Mouse (Mus musculus) intestine, embryonic 16.5 days (tissue): ENCODE measurements around the gene Cep68. TPM values are rescaled to one million over a fixed set of nuclear protein-coding genes. Genes with fewer than 3 reads are reported as not detected.

Source experiments
- ATAC-seq: fragments of 200-750 bp; cut with Nextera tagmentation; 2 replicates; pipeline ENCODE4 v1.8.0; 2017; ENCODE audit warnings: moderate TSS enrichment, moderate library complexity
- H3K27ac ChIP-seq: fragments of 300-500 bp; sonication (generic); 2 replicates; pipeline ENCODE4 v1.5.1; 2014; ENCODE audit warnings: mild to moderate bottlenecking, low read length
- H3K27me3 ChIP-seq: fragments of 300-500 bp; sonication (generic); replicated peaks from 2 replicates; pipeline ENCODE4 v1.6.1; 2014; ENCODE audit warnings: low read length, control low read depth, mixed read lengths; ENCODE audit not compliant: control insufficient read depth, insufficient read depth
- H3K36me3 ChIP-seq: fragments of 300-500 bp; sonication (generic); 2 replicates; pipeline ENCODE4 v1.6.1; 2014; ENCODE audit warnings: low read length, control low read depth; ENCODE audit not compliant: control insufficient read depth, insufficient read depth
- H3K4me1 ChIP-seq: fragments of 300-500 bp; sonication (generic); 2 replicates; pipeline ENCODE4 v1.6.1; 2014; ENCODE audit warnings: low read length, control low read depth, mixed read lengths; ENCODE audit not compliant: control insufficient read depth, insufficient read depth
- H3K4me2 ChIP-seq: fragments of 300-500 bp; sonication (generic); 2 replicates; pipeline ENCODE4 v1.6.1; 2014; ENCODE audit warnings: low read depth, low read length, control low read depth
- H3K4me3 ChIP-seq: fragments of 300-500 bp; sonication (generic); 2 replicates; pipeline ENCODE4 v1.5.1; 2014; ENCODE audit warnings: mild to moderate bottlenecking, low read length
- H3K9ac ChIP-seq: fragments of 300-500 bp; sonication (generic); 2 replicates; pipeline ENCODE4 v1.6.1; 2014; ENCODE audit warnings: low read depth, low read length
- H3K9me3 ChIP-seq: fragments of 300-500 bp; sonication (generic); 2 replicates; pipeline ENCODE4 v1.6.1; 2016; ENCODE audit warnings: low read length, control low read depth; ENCODE audit not compliant: control insufficient read depth
- WGBS: fragments of 180-500 bp; shearing (Covaris S2); extraction: QIAGEN DNeasy Blood & Tissue Kit; methylation state at CpG from one replicate; pipeline ENCODE4 v1.1.7; 2014; 5-methylcytosine and 5-hydroxymethylcytosine counted together
- polyA plus RNA-seq: library from polyadenylated mRNA; unstranded; fragments of >200 nt; fragmentation: Nextera tagmentation; extraction: Ambion mirVana; gene quantifications from 2 replicates; pipeline ENCODE4 v1.2.1, GENCODE M21; 2015

Gene Cep68
- polyA plus RNA-seq, 1 experiment from 2014 or later, result 20.8 TPM

GRCm38 (mm10) chr11:20211838-20212237 lies 37.4 kb downstream of the Cep68 start:
- H3K9me3 ChIP-seq, result no peaks in the 10 kb centered on the region
- peaks cover 15% of the 10 kb centered on the region for H3K4me1 ChIP-seq
- no peak overlapping the region for H3K9ac ChIP-seq
- H3K4me3 ChIP-seq, result no peak overlapping the region
- H3K36me3 ChIP-seq, result peaks cover 5% of the 10 kb centered on the region; the same call in 1 of the 2 replicates
- WGBS, result 73% methylated on average over 2 of the region's 2 CpGs
- H3K27ac ChIP-seq, result no peak overlapping the region
- no peak overlapping the region for H3K4me2 ChIP-seq
- H3K27me3 ChIP-seq, result no peaks in the 10 kb centered on the region
- no peak for ATAC-seq

GRCm38 (mm10) chr11:20207589-20207988 lies 41.6 kb downstream of the Cep68 start:
- H3K4me2 ChIP-seq, result no peak overlapping the region
- no peak overlapping the region for H3K27ac ChIP-seq
- no peak overlapping the region for H3K9ac ChIP-seq
- no peaks in the 10 kb centered on the region for H3K27me3 ChIP-seq
- 73% methylated on average over 2 of the region's 2 CpGs for WGBS
- peaks cover 45% of the 10 kb centered on the region for H3K4me1 ChIP-seq
- H3K36me3 ChIP-seq, result no peaks in the 10 kb centered on the region
- H3K9me3 ChIP-seq, result no peaks in the 10 kb centered on the region
- no peak for ATAC-seq
- H3K4me3 ChIP-seq, result no peak overlapping the region

- Histone ChIP-seq H3K27me3 (no peaks in the 10 kb centered on the region), H3K9me3 (no peaks in the 10 kb centered on the region), H3K4me3 (no peak overlapping the region), H3K4me2 (no peak overlapping the region), H3K36me3 (no peaks in the 10 kb centered on the region), H3K9ac (no peak overlapping the region), H3K4me1 (peaks cover 46% of the 10 kb centered on the region), H3K27ac (no peak overlapping the region)
- no peak for ATAC-seq
- WGBS, result 49% methylated on average over 2 of the region's 2 CpGs
Measured at GRCm38 (mm10) chr11:20206626-20207223, 42.5 kb downstream of the Cep68 start.

- H3K9me3 ChIP-seq, result no peaks in the 10 kb centered on the region
- H3K4me1 ChIP-seq, result peaks cover 38% of the 10 kb centered on the region
- H3K36me3 ChIP-seq, result no peaks in the 10 kb centered on the region
- H3K27me3 ChIP-seq, result no peaks in the 10 kb centered on the region
- no peak for ATAC-seq
- 49% methylated on average over 4 of the region's 4 CpGs for WGBS
- no peak overlapping the region for H3K4me2 ChIP-seq
- no peak overlapping the region for H3K9ac ChIP-seq
- no peak overlapping the region for H3K27ac ChIP-seq
- no peak overlapping the region for H3K4me3 ChIP-seq
Measured at GRCm38 (mm10) chr11:20205538-20205937, 43.7 kb downstream of the Cep68 start.

GRCm38 (mm10) chr11:20204870-20205446 lies 44.3 kb downstream of the Cep68 start:
- 48% methylated on average over 9 of the region's 9 CpGs for WGBS
- Histone ChIP-seq H3K27ac (no peak overlapping the region), H3K27me3 (no peaks in the 10 kb centered on the region), H3K4me3 (no peak overlapping the region), H3K4me1 (peaks cover 35% of the 10 kb centered on the region), H3K4me2 (peak overlapping the region; percentile 7; the same call in 1 of the 2 replicates), H3K36me3 (no peaks in the 10 kb centered on the region), H3K9ac (no peak overlapping the region), H3K9me3 (no peaks in the 10 kb centered on the region)
- ATAC-seq, result no peak

GRCm38 (mm10) chr11:20204321-20204720 lies 44.9 kb downstream of the Cep68 start:
- no peak for ATAC-seq
- Histone ChIP-seq H3K4me2 (peak overlapping the region; percentile 17; the same call in 1 of the 2 replicates), H3K9ac (no peak overlapping the region), H3K4me1 (peaks cover 32% of the 10 kb centered on the region), H3K36me3 (no peaks in the 10 kb centered on the region), H3K27me3 (no peaks in the 10 kb centered on the region), H3K9me3 (no peaks in the 10 kb centered on the region), H3K27ac (0 out of 2 replicates have a peak overlapping the region, but pooled peaks have one; percentile 11), H3K4me3 (0 out of 2 replicates have a peak overlapping the region, but pooled peaks have one; percentile 13)
- WGBS, result 60% methylated on average over 2 of the region's 2 CpGs

GRCm38 (mm10) chr11:20202299-20203011 lies 46.8 kb downstream of the Cep68 start:
- Histone ChIP-seq H3K9ac (peak overlapping the region; percentile 100), H3K27ac (peak overlapping the region; percentile 98), H3K36me3 (no peaks in the 10 kb centered on the region), H3K4me1 (peaks cover 32% of the 10 kb centered on the region), H3K4me3 (peak overlapping the region; percentile 99), H3K27me3 (no peaks in the 10 kb centered on the region), H3K9me3 (no peaks in the 10 kb centered on the region), H3K4me2 (peak overlapping the region; percentile 75)
- WGBS, result 35% methylated on average over 7 of the region's 7 CpGs
- ATAC-seq, result no peak

GRCm38 (mm10) chr11:20201661-20202101 lies 47.5 kb downstream of the Cep68 start:
- peaks cover 30% of the 10 kb centered on the region for H3K4me1 ChIP-seq
- ATAC-seq, result peak; percentile 9
- H3K4me3 ChIP-seq, result peak overlapping the region; percentile 99
- H3K9ac ChIP-seq, result peak overlapping the region; percentile 100
- no peaks in the 10 kb centered on the region for H3K36me3 ChIP-seq
- H3K9me3 ChIP-seq, result no peaks in the 10 kb centered on the region
- H3K27ac ChIP-seq, result peak overlapping the region; percentile 98
- under 1% methylated on average over 40 of the region's 40 CpGs for WGBS
- no peaks in the 10 kb centered on the region for H3K27me3 ChIP-seq
- peak overlapping the region; percentile 75 for H3K4me2 ChIP-seq

- WGBS, result under 1% methylated on average over 53 of the region's 54 CpGs
Measured at GRCm38 (mm10) chr11:20200713-20201575, 48.3 kb downstream of the Cep68 start, which contains the start of gene Rab1a. Gene Rab1a, plus strand, starts transcription at chr11:20201432.

More at GRCm38 (mm10) chr11:20200713-20201575, 48.3 kb downstream of the Cep68 start, which contains the start of gene Rab1a:
- peak within 1 kb of the TSS; percentile 75 for H3K4me2 ChIP-seq
- peaks cover 24% of the 10 kb centered on the region for H3K4me1 ChIP-seq
- ATAC-seq, result peak; percentile 98
- peak within 1 kb of the TSS; percentile 98 for H3K27ac ChIP-seq
- H3K9ac ChIP-seq, result peak within 1 kb of the TSS; percentile 100
- H3K4me3 ChIP-seq, result peak within 1 kb of the TSS; percentile 99
- no peaks in the 10 kb centered on the region for H3K36me3 ChIP-seq
- no peaks in the 10 kb centered on the region for H3K27me3 ChIP-seq
- no peaks in the 10 kb centered on the region for H3K9me3 ChIP-seq
